Mouse (Mus musculus) kidney, adult 9 months (tissue): ENCODE data around the gene Peli2.

Experiments used
- DNase-seq: peaks from one replicate; pipeline ENCODE4 v3.0.0; 2022

Peli2 gene

GRCm38 (mm10) chr14:48295815-48296271 lies 175.2 kb downstream of the Peli2 start:
- no peak for DNase-seq

GRCm38 (mm10) chr14:48296820-48297219 lies 176.2 kb downstream of the Peli2 start:
- no peak for DNase-seq

DNA sequence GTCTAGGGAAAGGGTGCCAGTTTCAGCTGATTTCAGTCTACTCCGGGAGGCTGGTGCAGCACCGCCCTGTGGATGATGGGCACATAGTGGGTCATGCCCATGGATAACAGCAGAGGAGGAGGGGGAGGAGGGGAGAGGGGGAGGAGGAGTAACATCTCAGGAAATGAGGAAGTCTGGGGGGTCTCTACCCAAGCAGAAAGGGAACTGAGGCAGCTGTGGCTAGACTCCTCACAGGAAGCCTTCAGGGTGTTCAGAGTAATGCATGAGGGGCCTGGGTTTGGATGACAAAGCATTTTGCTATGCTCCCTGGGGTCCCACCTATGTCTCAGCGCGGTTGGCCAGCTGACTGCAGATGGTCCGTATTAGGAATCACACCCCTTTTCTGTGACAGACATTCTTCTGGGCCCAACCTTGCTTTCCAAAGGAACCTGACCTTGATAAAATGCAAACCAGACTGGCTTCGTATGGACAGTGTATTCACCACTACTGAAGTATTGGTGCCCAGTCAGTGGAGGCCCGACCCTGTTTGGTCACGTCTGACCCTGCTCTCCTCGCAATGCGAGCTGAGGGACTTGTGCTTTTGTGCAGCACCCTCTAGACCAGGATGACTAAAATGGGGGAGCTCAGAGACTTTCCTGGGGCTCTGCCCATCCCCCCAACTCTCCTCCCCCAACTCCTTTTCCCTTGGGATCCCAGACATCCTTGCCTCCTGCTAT lies 182.0 kb downstream of the Peli2 start:
- DNase-seq: no peak

GRCm38 (mm10) chr14:48303235-48303634 lies 182.6 kb downstream of the Peli2 start:
- peak; percentile 23 for DNase-seq

GRCm38 (mm10) chr14:48303841-48304240 lies 183.2 kb downstream of the Peli2 start:
- no peak for DNase-seq

GRCm38 (mm10) chr14:48313234-48313633 lies 192.6 kb downstream of the Peli2 start:
- DNase-seq: no peak

DNA sequence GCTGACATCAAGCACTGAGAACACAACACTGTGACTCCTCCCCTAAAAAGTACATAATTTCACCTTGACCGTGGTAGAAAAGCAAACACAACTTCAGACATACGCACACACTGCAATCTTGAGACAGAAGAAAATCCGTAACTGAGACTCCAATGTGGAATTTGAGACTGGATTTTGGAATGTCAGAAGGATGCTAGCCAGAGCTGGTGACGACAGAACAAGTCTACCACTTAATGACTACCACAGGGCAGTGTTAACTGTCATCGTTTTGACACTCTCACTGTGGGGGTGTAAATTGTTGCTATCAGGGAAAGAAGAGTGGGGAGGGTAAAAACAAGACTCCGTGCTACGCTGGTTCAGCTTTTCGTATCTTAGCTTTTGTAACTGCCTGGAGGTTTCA lies 195.8 kb downstream of the Peli2 start:
- DNase-seq: no peak

DNA sequence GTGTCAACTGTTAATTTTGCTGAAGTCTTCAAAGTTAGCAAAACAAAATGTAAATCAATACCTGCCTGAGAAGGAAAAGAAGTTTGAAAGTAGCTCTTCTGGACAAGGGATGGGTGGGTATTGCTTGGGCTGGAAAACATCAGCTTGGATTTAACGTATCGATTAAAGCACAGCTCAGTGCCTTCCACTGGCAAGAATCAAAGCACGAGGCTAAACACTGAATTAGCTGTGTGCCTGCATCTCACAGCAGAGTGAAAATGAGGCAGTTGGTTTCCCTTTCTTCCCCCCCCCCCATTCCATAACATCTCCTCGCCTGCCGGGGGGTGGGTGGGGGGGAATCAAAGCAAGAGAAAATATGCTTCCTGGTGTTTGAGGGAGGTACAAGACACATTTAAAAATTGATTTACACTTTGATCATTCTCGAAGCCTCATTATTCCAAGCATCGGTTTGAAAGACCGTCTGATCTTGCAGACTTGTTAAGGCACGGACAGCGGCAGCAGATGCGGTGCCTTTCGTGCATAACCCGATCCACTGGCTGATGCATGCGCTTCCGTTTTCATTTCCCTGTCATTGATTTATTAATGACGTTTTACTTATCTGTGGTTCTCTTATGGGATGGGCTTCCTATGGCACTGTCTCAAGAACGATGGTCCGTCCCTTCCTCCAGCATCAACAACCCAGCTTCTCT lies 203.3 kb downstream of the Peli2 start:
- no peak for DNase-seq

- no peak for DNase-seq
Measured at GRCm38 (mm10) chr14:48324460-48324850, 203.8 kb downstream of the Peli2 start.

DNA sequence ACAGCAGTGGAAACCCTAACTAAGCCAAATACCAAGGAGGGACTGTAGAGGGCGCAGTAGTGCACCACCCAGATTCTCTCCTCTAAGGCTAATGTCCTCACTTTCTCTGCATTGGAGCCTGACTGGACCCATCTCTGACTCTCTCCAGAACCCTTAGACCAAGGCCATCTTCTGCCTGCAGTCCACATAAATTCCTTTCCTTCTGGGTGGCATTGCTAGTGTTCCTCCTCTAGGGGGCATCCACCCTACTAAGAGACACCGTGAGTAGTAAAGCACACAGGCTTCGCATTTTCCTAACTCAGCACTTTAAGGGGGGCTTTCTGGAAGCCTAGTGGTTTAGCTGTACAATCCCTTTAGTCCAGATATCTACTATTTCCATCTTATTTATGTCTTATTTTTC lies 207.1 kb downstream of the Peli2 start:
- DNase-seq: no peak

DNA sequence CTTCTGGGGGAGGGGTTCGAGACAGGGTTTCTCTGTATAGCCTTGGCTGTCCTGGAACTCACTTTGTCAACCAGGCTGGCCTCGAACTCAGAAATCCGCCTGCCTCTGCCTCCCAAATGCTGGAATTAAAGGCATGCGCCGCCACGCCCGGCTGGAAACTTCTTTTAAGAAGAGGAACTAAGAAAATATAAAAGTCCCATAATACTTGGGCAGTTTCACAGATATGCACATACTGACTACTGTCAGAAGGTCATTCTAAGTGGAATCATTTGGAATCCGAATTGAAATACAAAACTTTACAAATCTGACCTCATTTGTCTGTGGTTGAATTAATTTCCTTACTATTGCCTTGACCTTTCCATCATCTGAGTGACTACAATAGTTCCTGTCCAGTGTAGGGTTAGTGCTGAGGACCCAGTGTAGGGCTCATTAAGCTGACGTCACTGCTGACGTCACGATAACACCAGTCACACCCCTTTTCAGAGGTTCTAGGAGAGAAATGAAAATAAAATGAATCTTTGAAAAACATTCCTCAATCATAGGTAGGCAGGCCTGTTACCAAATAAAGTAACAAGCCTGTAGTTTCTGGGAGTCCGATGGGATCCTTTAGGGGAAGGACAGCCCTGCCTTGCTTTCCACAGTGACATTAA lies 209.2 kb downstream of the Peli2 start:
- no peak for DNase-seq
